Mouse (Mus musculus) forebrain, embryonic 15.5 days (tissue): Measurements from ENCODE around the gene Ralgps1. TPM values are rescaled to one million over a fixed set of nuclear protein-coding genes. Genes with fewer than 3 reads are reported as not detected.

Experiments used
- ATAC-seq: fragments of 200-750 bp; cut with Nextera tagmentation; replicated peaks from 2 replicates; pipeline ENCODE4 v1.8.0; 2017; ENCODE audit warnings: mild to moderate bottlenecking, moderate TSS enrichment, moderate library complexity
- H3K27ac ChIP-seq: fragments of 300-500 bp; sonication (generic); replicated peaks from 2 replicates; pipeline ENCODE4 v1.5.1; 2015; ENCODE audit warnings: mild to moderate bottlenecking, inconsistent platforms
- H3K27me3 ChIP-seq: fragments of 300-500 bp; sonication (generic); 2 replicates; pipeline ENCODE4 v1.6.1; 2015; ENCODE audit warnings: inconsistent platforms
- H3K36me3 ChIP-seq: fragments of 300-500 bp; sonication (generic); 2 replicates; pipeline ENCODE4 v1.6.1; 2015; ENCODE audit warnings: mild to moderate bottlenecking, inconsistent platforms
- H3K4me1 ChIP-seq: fragments of 300-500 bp; sonication (generic); 2 replicates; pipeline ENCODE4 v1.6.1; 2015; ENCODE audit warnings: inconsistent platforms
- H3K4me2 ChIP-seq: fragments of 300-500 bp; sonication (generic); replicated peaks from 2 replicates; pipeline ENCODE4 v1.6.1; 2015; ENCODE audit warnings: mild to moderate bottlenecking, inconsistent platforms
- H3K4me3 ChIP-seq: fragments of 300-500 bp; sonication (generic); 2 replicates; pipeline ENCODE4 v1.5.1; 2015; ENCODE audit warnings: mild to moderate bottlenecking, inconsistent platforms
- H3K9ac ChIP-seq: fragments of 300-500 bp; sonication (generic); replicated peaks from 2 replicates; pipeline ENCODE4 v1.6.1; 2015; ENCODE audit warnings: mild to moderate bottlenecking, inconsistent platforms
- H3K9me3 ChIP-seq: fragments of 300-500 bp; sonication (generic); 2 replicates; pipeline ENCODE4 v1.6.1; 2016; ENCODE audit warnings: inconsistent platforms
- WGBS: fragments of 180-500 bp; shearing (Covaris S2); methylation state at CpG from one replicate; pipeline ENCODE4 v1.1.7; 2015; ENCODE audit warnings: mixed read lengths; 5-methylcytosine and 5-hydroxymethylcytosine counted together
- polyA plus RNA-seq: library from polyadenylated mRNA; unstranded; fragments of >200 nt; fragmentation: Nextera tagmentation; extraction: Ambion mirVana; gene quantifications from 2 replicates; pipeline ENCODE4 v1.2.1, GENCODE M21; 2015

The Ralgps1 gene
- polyA plus RNA-seq: 39.1 and 40.5 TPM in 2 replicates

DNA sequence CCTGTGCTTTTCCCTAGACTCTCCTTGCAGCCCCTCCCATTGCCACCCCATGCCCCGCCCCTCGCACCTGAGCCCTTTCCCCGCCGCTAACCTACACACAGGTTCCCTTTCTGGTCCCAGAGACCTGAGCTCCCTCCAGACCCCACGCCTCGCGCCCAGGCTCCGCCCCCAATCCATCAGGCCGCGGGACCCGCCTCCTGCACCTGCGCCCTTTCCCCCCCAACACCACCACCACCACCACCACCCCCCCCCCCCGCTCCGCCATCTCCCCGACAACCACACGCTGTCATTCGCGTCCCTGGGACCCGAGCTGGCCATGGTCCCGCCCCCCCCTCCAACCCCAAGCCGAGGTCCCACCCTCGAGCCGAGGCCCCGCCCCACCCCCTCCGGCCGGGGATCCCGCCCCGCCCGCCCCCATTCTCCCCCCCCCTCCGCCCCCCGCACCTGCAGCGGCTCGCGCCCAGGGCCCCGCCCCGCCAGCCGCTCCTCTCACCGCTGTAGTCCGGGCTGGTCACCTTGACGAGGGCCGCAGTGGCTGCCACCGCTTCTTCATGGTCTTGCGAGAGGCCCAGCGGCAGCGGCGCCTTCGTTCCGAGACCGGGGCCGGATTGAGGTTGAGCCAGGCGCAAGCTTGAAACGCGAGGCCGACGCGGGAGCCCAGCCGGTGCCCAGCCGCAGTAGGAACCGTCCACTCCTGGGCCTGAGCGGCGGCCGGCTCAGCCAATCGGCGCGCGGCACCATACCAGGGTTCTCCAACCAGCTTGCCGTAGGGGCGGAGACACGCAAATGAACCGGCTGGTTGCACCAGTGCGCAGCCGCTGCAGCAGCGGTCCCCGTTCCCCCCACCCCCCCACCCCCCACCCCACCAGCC is at the start of gene Ralgps1:
Gene Ralgps1, minus strand, starts transcription at position 710 of the 871 bp plus-strand sequence.
- H3K4me3 ChIP-seq: peak within 1 kb of the TSS; percentile 75
- peak within 1 kb of the TSS; percentile 75 for H3K9ac ChIP-seq
- H3K27ac ChIP-seq: peak within 1 kb of the TSS; percentile 98
- no peaks in the 10 kb centered on the region for H3K9me3 ChIP-seq
- H3K27me3 ChIP-seq: no peaks in the 10 kb centered on the region
- H3K36me3 ChIP-seq: no peaks in the 10 kb centered on the region
- peak within 1 kb of the TSS; percentile 77 for H3K4me2 ChIP-seq
- ATAC-seq: peak; percentile 99
- peaks cover 38% of the 10 kb centered on the region for H3K4me1 ChIP-seq
- WGBS: under 1% methylated on average over 61 of the region's 74 CpGs

GRCm38 (mm10) chr2:33417454-33417853 is 46.2 kb upstream of the Ralgps1 start:
- Histone ChIP-seq H3K9me3 (no peaks in the 10 kb centered on the region), H3K27me3 (no peaks in the 10 kb centered on the region), H3K4me3 (no peak overlapping the region), H3K36me3 (0 out of 2 replicates have a peak, but pooled peaks cover 3% of the 10 kb centered on the region), H3K9ac (no peak overlapping the region), H3K4me2 (no peak overlapping the region), H3K27ac (no peak overlapping the region), H3K4me1 (no peaks in the 10 kb centered on the region)
- 87% methylated on average over 4 of the region's 4 CpGs for WGBS
- ATAC-seq: no peak

DNA sequence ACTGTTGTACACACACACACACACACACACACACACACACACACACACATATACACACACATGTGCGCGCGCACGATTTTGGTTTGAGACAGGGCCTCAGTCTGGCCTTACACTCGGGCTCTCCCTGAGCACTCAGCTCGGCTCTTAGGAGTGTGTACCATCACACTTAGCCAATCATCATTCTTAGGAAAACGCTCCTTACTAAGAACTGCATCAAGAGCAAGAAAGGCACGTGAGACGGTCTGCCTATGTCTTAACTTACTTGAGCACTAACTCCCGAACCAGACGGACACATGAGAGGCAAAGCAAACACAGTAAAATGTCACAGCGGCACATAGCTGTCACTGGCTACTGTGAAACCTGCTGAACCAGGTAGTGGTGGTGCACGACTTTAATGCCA is 42.7 kb upstream of the Ralgps1 start:
- H3K27ac ChIP-seq: no peak overlapping the region
- H3K36me3 ChIP-seq: peaks cover 22% of the 10 kb centered on the region; the same call in 1 of the 2 replicates
- H3K9ac ChIP-seq: no peak overlapping the region
- H3K4me1 ChIP-seq: no peaks in the 10 kb centered on the region
- no peaks in the 10 kb centered on the region for H3K9me3 ChIP-seq
- no peaks in the 10 kb centered on the region for H3K27me3 ChIP-seq
- no peak overlapping the region for H3K4me3 ChIP-seq
- no peak overlapping the region for H3K4me2 ChIP-seq
- ATAC-seq: no peak
- 96% methylated on average over 13 of the region's 13 CpGs for WGBS

DNA sequence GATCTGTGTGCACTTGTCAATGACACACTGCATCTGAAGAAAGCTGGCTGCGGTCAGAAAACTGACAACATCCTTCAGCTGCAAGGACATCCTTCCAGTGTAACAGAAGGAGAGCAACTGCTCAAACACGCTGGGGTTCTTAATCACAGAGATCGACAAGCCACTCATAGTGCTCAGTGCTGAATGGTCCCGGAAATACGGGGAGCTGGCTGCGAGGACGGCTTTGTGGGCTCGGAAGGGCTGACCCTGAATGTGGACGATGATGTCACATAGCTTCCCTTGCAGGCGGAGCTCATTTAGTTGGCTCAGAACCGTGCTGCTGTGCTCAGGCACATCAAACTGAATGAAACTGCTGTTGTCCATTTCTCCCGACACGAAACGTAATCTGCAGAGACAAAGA is 40.8 kb upstream of the Ralgps1 start:
- Histone ChIP-seq H3K36me3 (peaks cover 27% of the 10 kb centered on the region), H3K27me3 (no peaks in the 10 kb centered on the region), H3K4me3 (no peak overlapping the region), H3K4me2 (no peak overlapping the region), H3K27ac (no peak overlapping the region), H3K9ac (no peak overlapping the region), H3K4me1 (no peaks in the 10 kb centered on the region), H3K9me3 (no peaks in the 10 kb centered on the region)
- ATAC-seq: no peak
- WGBS: 73% methylated on average over 14 of the region's 14 CpGs

- WGBS: 93% methylated on average over 4 of the region's 4 CpGs
- Histone ChIP-seq H3K27ac (no peak overlapping the region), H3K27me3 (no peaks in the 10 kb centered on the region), H3K9me3 (no peaks in the 10 kb centered on the region), H3K9ac (no peak overlapping the region), H3K4me3 (no peak overlapping the region), H3K4me1 (peaks cover 6% of the 10 kb centered on the region; the same call in 1 of the 2 replicates), H3K36me3 (peaks cover 5% of the 10 kb centered on the region; the same call in 1 of the 2 replicates), H3K4me2 (no peak overlapping the region)
- no peak for ATAC-seq
Observed at GRCm38 (mm10) chr2:33403511-33404003, 32.3 kb upstream of the Ralgps1 start.

- ATAC-seq: no peak
- Histone ChIP-seq H3K9ac (no peak overlapping the region), H3K9me3 (no peaks in the 10 kb centered on the region), H3K4me2 (no peak overlapping the region), H3K4me1 (peaks cover 6% of the 10 kb centered on the region; the same call in 1 of the 2 replicates), H3K36me3 (0 out of 2 replicates have a peak, but pooled peaks cover 3% of the 10 kb centered on the region), H3K27me3 (no peaks in the 10 kb centered on the region), H3K27ac (no peak overlapping the region), H3K4me3 (no peak overlapping the region)
- WGBS: 69% methylated on average over 5 of the region's 5 CpGs
Observed at GRCm38 (mm10) chr2:33402638-33403037, 31.4 kb upstream of the Ralgps1 start.

GRCm38 (mm10) chr2:33402236-33402635 is 30.9 kb upstream of the Ralgps1 start:
- 39% methylated on average over 7 of the region's 7 CpGs for WGBS
- Histone ChIP-seq H3K4me1 (peaks cover 6% of the 10 kb centered on the region; the same call in 1 of the 2 replicates), H3K36me3 (0 out of 2 replicates have a peak, but pooled peaks cover 3% of the 10 kb centered on the region), H3K4me2 (no peak overlapping the region), H3K27ac (no peak overlapping the region), H3K9ac (no peak overlapping the region), H3K4me3 (no peak overlapping the region), H3K9me3 (no peaks in the 10 kb centered on the region), H3K27me3 (no peaks in the 10 kb centered on the region)
- ATAC-seq: peak; percentile 51; the same call in 1 of the 2 replicates

DNA sequence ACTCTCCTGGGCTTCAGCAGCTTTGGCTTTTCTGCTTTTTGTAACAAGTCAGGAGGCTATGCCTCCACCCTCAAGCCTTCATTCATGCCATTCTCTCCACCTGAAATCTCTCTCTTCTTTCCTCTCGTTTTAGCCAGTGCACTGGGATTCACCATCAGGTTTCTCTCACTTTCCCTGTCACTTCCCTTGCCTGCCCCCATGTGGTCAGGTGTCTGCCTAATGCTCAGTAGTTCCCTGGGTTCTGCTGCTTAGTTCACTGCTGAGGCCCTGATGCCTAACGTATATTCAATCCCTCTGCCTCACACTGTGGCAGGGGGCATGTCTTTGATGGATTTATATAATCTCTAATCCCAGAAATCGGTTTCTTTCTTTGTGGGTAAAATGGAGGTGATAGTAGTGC is 29.9 kb upstream of the Ralgps1 start:
- H3K27me3 ChIP-seq: no peaks in the 10 kb centered on the region
- H3K9me3 ChIP-seq: no peaks in the 10 kb centered on the region
- 0 out of 2 replicates have a peak, but pooled peaks cover 3% of the 10 kb centered on the region for H3K36me3 ChIP-seq
- 36% methylated on average over 3 of the region's 3 CpGs for WGBS
- no peak overlapping the region for H3K27ac ChIP-seq
- H3K9ac ChIP-seq: no peak overlapping the region
- no peak overlapping the region for H3K4me3 ChIP-seq
- H3K4me1 ChIP-seq: peaks cover 3% of the 10 kb centered on the region; the same call in 1 of the 2 replicates
- no peak for ATAC-seq
- H3K4me2 ChIP-seq: no peak overlapping the region

- Histone ChIP-seq H3K36me3 (no peaks in the 10 kb centered on the region), H3K27ac (no peak overlapping the region), H3K9ac (no peak overlapping the region), H3K4me3 (no peak overlapping the region), H3K9me3 (no peaks in the 10 kb centered on the region), H3K4me2 (no peak overlapping the region), H3K27me3 (no peaks in the 10 kb centered on the region), H3K4me1 (0 out of 2 replicates have a peak, but pooled peaks cover 3% of the 10 kb centered on the region)
- ATAC-seq: no peak
- WGBS: 84% methylated on average over 5 of the region's 5 CpGs
Observed at GRCm38 (mm10) chr2:33400541-33400940, 29.3 kb upstream of the Ralgps1 start.

DNA sequence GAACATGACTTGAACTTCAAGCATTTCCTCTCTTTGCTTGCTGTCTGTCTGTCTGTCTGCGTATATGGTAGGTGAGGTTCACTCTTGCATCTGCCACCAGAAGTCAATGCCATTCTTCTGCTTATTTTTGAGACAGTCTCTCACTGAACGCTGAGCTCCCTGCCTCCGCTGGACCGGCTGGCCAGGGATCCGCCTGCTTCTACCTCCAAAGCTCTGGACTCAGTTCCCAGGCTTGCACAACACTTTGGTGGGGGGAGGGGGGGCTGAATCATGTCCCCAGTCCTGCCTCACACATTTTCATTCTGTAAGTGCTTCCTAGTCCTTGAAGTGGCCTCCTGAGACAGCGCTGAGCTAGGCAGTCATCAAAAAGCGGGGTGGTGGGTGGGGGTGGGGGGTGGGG is 27.8 kb upstream of the Ralgps1 start:
- Histone ChIP-seq H3K27ac (no peak overlapping the region), H3K36me3 (no peaks in the 10 kb centered on the region), H3K4me1 (peaks cover 6% of the 10 kb centered on the region), H3K4me2 (no peak overlapping the region), H3K4me3 (no peak overlapping the region), H3K9ac (no peak overlapping the region), H3K27me3 (no peaks in the 10 kb centered on the region), H3K9me3 (no peaks in the 10 kb centered on the region)
- no peak for ATAC-seq
- 85% methylated on average over 7 of the region's 7 CpGs for WGBS

DNA sequence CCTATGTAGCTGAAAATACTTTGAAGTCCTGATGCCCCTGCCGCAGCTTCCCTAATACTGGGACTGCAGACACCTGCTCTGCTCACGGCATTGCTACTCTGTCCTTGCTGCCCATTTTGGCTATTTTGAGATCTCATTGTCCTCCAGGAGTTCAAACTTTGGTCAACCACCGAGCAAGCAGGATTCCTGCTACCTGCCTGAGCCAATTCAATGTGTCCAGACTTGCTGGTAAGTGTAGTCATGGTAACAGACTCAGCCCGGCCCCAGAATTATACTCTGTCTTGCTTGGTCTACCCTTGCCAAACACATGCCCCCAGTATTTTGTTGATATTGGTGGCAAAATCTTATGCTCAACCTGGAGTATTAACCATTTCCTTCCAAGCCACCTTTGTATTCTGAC is 25.8 kb upstream of the Ralgps1 start:
- H3K4me1 ChIP-seq: peaks cover 11% of the 10 kb centered on the region
- ATAC-seq: no peak
- WGBS: 72% methylated on average over 4 of the region's 4 CpGs
- no peaks in the 10 kb centered on the region for H3K36me3 ChIP-seq
- no peaks in the 10 kb centered on the region for H3K27me3 ChIP-seq
- no peak overlapping the region for H3K27ac ChIP-seq
- no peak overlapping the region for H3K9ac ChIP-seq
- no peak overlapping the region for H3K4me3 ChIP-seq
- no peaks in the 10 kb centered on the region for H3K9me3 ChIP-seq
- no peak overlapping the region for H3K4me2 ChIP-seq

- H3K9me3 ChIP-seq: no peaks in the 10 kb centered on the region
- H3K4me1 ChIP-seq: peaks cover 11% of the 10 kb centered on the region
Observed at GRCm38 (mm10) chr2:33395053-33395452, 23.8 kb upstream of the Ralgps1 start.

More at GRCm38 (mm10) chr2:33395053-33395452, 23.8 kb upstream of the Ralgps1 start:
- Histone ChIP-seq H3K4me3 (no peak overlapping the region), H3K36me3 (no peaks in the 10 kb centered on the region), H3K27me3 (no peaks in the 10 kb centered on the region), H3K4me2 (no peak overlapping the region), H3K9ac (no peak overlapping the region), H3K27ac (no peak overlapping the region)
- WGBS: 92% methylated on average over 2 of the region's 2 CpGs
- no peak for ATAC-seq
